9 mouse cellular contexts compared by ENCODE assay signal in genomic region chr9:90699064-90699463, GRCm38 (mm10).
A peak's percentile ranks its signal among the peaks of the same experiment; 100 is the strongest.
DNase-seq lines count a peak whose midpoint lies in the region; ATAC-seq lines count a peak whose summit lies in the region.
"Had no signal": no experiment of that assay in that cellular context is flagged by ENCODE, and none has a peak within 500 bp of the region (broad histone marks: within the 10 kb centered on the region; RNA-seq: fewer than 3 reads in every experiment).

No protein-coding gene starts in this region.

- no peak; the same call in 1 of the 2 replicates for ATAC-seq in hindbrain, embryonic 14.5 days (ENCODE audit: low FRiP score)
- ATAC-seq: activated CD4-positive, CD25-positive, alpha-beta regulatory T cell, adult 4 months had no signal

- H3K27ac ChIP-seq in hindbrain, embryonic 14.5 days: no peak overlapping the region
- no peak overlapping the region for H3K27ac ChIP-seq in hindbrain, embryonic 10.5 days

- H3K4me3 ChIP-seq in hindbrain, embryonic 14.5 days (replicated peaks; ENCODE audit: low read length): no peak overlapping the region
- no peak overlapping the region for H3K4me3 ChIP-seq in hindbrain, embryonic 10.5 days

- no peaks in the 10 kb centered on the region for H3K9me3 ChIP-seq in hindbrain, embryonic 14.5 days (ENCODE audit: control insufficient read depth, low read length)
- no peaks in the 10 kb centered on the region for H3K9me3 ChIP-seq in hindbrain, embryonic 10.5 days

- WGBS in hindbrain, embryonic 14.5 days: 33% methylated on average over 4 of the region's 4 CpGs
- WGBS in hindbrain, embryonic 10.5 days: 32% methylated on average over 4 of the region's 4 CpGs

- H3K36me3 ChIP-seq in hindbrain, embryonic 14.5 days (replicated peaks; ENCODE audit: control insufficient read depth, insufficient read depth): no peaks in the 10 kb centered on the region
- H3K36me3 ChIP-seq in hindbrain, embryonic 10.5 days: no peaks in the 10 kb centered on the region

- peak; percentile 87 for DNase-seq in hindbrain, embryonic 14.5 days (ENCODE audit: low spot score)
- no peak for DNase-seq in hindbrain, embryonic 10.5 days (ENCODE audit: low spot score)
- DNase-seq in thymus, postnatal 0 days (ENCODE audit: low spot score): peak; percentile 5
- DNase-seq in thymus, postnatal 4 days: no peak
- peak; percentile 52 for DNase-seq in embryo, embryonic 9.5 days (ENCODE audit: extremely low spot score)
- peak; percentile 33 for DNase-seq in telencephalon, adult 2 months (ENCODE audit: low read depth, low spot score)
- no peak for DNase-seq in urinary bladder, adult 18-20 months (ENCODE audit: low spot score in 2 of 2)
- DNase-seq in adrenal gland, postnatal 4 days (ENCODE audit: low spot score in 2 of 2): no peak

- no peak overlapping the region for H3K9ac ChIP-seq in hindbrain, embryonic 14.5 days

- H3K27me3 ChIP-seq in hindbrain, embryonic 14.5 days (ENCODE audit: control insufficient read depth, insufficient read depth, low read length): peaks cover 35% of the 10 kb centered on the region
- peaks cover 79% of the 10 kb centered on the region for H3K27me3 ChIP-seq in hindbrain, embryonic 10.5 days (ENCODE audit: insufficient read depth, poor library complexity, severe bottlenecking)

- no peak overlapping the region for H3K4me2 ChIP-seq in hindbrain, embryonic 14.5 days (replicated peaks)

- H3K4me1 ChIP-seq in hindbrain, embryonic 14.5 days (replicated peaks; ENCODE audit: control insufficient read depth, insufficient read depth, low read length): peaks cover 10% of the 10 kb centered on the region
- peaks cover 21% of the 10 kb centered on the region; the same call in 1 of the 2 replicates for H3K4me1 ChIP-seq in hindbrain, embryonic 10.5 days (replicated peaks)

Comparison
In these comparisons a context has a peak if more than half of its experiments do, and no peak if none do; other contexts are left out.
1. DNase-seq: peak in hindbrain, embryonic 14.5 days (single experiment), thymus, postnatal 0 days (single experiment), embryo, embryonic 9.5 days (single experiment) and telencephalon, adult 2 months (single experiment); none in hindbrain, embryonic 10.5 days (single experiment), thymus, postnatal 4 days (single experiment), urinary bladder, adult 18-20 months (0 of 2) and adrenal gland, postnatal 4 days (0 of 2).